Mouse (Mus musculus): Measurements from ENCODE around the gene Cep89.

Gene Cep89

GRCm38 (mm10) chr7:35396542-35397168, at the start of gene Cep89, which contains the start of gene Faap24:
Gene Cep89, plus strand, starts transcription at chr7:35397035.
Gene Faap24, minus strand, starts transcription at chr7:35396836.
- under 1% methylated on average over 28 of the region's 28 CpGs for WGBS

- WGBS = 79% methylated on average over 17 of the region's 18 CpGs
Observed at GRCm38 (mm10) chr7:35347918-35348700, 48.7 kb upstream of the Cep89 start.

GRCm38 (mm10) chr7:35349022-35349421, 47.8 kb upstream of the Cep89 start:
- 92% methylated on average over 4 of the region's 4 CpGs for WGBS

DNA sequence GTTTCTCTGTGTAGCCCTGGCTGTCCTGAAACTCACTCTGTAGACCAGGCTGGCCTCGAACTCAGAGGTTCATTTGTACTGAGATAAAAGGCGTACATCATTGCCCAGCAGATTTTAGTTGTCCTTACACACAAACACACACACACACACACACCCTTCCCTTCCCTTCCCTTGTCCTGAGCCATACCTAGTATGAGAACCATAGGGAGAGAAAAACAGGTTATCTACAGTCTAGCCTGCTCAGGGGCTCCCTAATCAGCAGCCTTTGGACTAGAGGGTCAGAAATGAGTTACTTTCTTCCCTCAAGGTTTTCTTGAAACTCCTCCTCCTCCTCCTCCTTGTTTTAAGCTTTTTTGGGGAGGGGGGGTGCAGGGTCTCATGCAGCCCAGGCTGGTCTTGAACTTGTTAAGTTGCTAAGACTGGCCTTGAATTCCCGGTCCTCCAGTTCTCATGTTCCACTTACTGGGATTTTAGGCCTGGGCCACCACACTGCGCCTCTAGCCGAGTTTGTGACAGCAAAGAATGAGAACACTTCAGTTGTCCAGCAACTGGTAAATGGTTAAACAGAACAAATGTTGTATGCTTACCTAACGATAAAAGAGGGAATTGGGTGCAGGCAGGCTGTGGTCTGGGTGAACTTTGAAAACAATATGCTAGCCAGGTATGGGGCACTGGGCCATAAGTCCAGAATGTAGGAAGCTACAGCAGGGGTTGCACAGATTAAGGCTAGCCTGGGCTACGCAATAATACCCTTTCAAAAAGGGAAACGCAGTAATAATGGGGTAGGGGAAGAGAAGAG, 46.8 kb upstream of the Cep89 start:
- WGBS = 95% methylated on average over 8 of the region's 8 CpGs

DNA sequence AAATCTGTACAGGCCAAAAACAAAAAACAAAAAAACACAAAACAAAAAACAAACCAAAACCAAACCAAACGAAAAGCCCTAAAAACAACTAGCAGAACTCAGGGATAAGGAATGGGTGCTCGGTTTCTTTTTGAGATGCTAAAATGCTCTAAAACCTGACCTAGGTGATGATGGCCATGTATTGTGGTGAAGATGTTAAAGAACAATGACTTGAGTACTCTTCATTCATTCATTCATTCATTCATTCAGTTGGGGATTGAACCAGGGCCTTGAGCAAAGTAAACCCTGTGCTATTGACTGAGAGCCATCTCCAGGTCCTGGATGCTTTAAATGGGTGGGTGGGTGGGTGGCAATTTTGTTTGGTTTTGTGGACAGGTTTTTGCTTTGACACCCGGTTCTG, 45.7 kb upstream of the Cep89 start:
- WGBS = 91% methylated on average over 3 of the region's 3 CpGs

DNA sequence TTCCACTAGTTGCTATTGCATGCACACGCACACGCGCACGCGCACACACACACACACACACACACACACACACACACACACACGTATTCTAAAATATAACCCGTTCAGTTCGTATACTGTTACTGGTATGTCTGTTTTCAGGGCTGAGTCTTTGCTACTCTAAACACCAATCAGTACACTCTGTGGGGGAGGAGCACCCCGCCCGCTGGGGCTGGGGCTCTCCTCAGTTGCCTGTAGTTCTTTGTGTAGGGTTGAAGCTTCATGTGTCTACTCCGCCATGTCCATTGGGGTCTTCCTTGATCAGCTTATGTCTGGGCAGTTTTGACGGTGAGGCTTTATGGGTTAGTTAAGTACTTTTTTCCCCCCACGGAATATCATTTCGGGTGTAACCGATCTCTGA, 43.5 kb upstream of the Cep89 start:
- 97% methylated on average over 15 of the region's 15 CpGs for WGBS

DNA sequence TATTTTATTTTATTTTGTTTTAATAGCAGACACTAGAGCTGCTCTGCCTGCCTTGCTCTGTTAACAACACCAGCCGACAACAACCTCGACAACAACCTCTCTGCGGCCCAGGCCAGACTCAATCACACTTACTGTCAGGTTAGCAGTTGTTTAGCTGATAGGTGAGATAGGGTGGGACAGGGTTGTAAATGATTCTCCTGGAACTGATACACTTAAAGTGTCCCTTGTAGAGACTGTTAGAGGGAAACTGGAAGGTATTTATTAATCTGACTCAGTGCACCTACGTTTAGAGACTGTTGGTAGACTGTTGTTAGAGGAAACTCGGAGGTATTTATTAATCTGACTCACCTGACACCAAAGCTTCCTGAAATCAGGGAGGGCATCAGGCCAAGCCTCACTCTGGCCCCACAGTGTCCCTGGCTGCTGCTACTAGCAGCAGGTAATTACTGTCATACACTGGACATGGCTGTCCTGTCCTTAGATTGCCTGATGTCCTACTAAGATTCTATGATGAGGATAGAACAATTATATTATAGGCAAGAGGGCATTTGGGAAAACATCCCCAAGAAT, 41.4 kb upstream of the Cep89 start:
- WGBS = 89% methylated on average over 5 of the region's 5 CpGs

- WGBS = 83% methylated on average over 12 of the region's 12 CpGs
Observed at GRCm38 (mm10) chr7:35357621-35358020, 39.2 kb upstream of the Cep89 start.

GRCm38 (mm10) chr7:35362253-35362652, 34.6 kb upstream of the Cep89 start:
- 88% methylated on average over 5 of the region's 5 CpGs for WGBS

GRCm38 (mm10) chr7:35362868-35363267, 34.0 kb upstream of the Cep89 start:
- 88% methylated on average over 5 of the region's 5 CpGs for WGBS

GRCm38 (mm10) chr7:35365161-35365910, 31.5 kb upstream of the Cep89 start:
- WGBS = 82% methylated on average over 12 of the region's 12 CpGs

DNA sequence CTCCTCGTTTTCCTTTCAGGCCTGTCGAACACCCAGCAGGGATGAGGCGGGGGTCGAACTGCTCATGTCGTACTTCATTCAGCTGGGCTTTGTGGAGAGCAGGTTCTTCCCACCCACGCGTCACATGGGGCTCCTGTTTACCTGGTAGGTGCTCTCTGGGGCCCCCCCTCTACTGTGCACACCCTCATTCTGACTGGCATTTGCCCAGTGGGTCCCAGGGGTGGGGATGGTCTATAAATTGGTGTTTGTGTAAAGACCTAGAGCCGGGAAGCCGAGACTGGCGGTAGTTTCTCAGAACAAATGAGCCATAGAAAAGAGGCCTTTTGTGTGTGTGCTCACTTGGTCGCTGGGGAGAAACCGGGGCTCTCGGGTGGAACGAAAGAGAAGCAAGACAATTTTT, 25.7 kb upstream of the Cep89 start:
- 54% methylated on average over 14 of the region's 14 CpGs for WGBS

GRCm38 (mm10) chr7:35372483-35373017, 24.3 kb upstream of the Cep89 start:
- WGBS = 97% methylated on average over 14 of the region's 14 CpGs

- WGBS = 81% methylated on average over 16 of the region's 16 CpGs
Observed at GRCm38 (mm10) chr7:35373146-35373989, 23.5 kb upstream of the Cep89 start.

DNA sequence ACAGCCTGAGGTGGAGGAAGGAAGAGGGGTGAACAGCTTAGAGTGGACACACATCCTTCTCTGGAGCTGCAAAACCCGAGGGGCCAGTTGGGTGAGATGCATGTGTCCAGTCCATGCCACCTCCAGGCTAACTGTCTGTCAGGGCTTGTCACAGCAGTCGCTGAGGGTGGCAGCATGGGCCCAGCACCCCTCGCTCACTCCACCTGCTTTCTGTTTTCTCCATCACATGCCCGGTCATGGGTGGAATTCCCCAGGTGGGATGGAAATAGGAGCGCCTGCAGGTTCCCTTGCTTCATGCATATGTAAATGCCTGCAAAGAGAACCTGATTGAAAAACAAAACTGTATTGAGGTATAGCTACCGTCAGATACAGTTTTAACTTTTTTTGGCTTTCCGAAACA, 22.6 kb upstream of the Cep89 start:
- WGBS = 92% methylated on average over 7 of the region's 7 CpGs

DNA sequence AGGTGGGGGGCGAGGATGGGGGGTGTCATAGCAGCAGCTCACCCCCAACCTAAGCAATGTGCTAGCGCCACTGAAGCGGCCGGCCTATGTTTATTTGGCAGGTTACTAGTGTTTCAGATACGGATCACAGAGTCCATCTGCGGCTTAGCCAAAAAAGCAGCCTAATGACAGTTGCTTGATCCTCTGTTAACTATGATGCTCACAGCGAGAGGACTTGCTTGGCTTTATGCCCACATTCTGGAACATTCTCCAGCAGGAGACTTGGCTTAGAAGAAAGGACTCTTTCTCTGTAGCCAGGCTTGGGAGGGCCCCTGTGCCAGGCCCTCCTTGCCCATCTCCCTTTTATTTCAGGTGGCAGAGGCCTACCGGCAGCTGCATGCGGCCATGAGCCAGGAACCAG, 20.2 kb upstream of the Cep89 start:
- WGBS = 79% methylated on average over 9 of the region's 9 CpGs

GRCm38 (mm10) chr7:35379492-35380119, 17.2 kb upstream of the Cep89 start:
- WGBS = 65% methylated on average over 16 of the region's 16 CpGs

- 84% methylated on average over 8 of the region's 8 CpGs for WGBS
Observed at GRCm38 (mm10) chr7:35380351-35380750, 16.5 kb upstream of the Cep89 start.

GRCm38 (mm10) chr7:35381861-35382260, 15.0 kb upstream of the Cep89 start:
- 68% methylated on average over 10 of the region's 16 CpGs for WGBS

Measured in cerebral cortex, adult 2 months (tissue).